Mouse (Mus musculus) liver, adult 2 months (tissue): Measurements from ENCODE around the gene Lats1.

ENCODE experiments used
- CTCF ChIP-seq: fragments of 200-500 bp; IDR thresholded peaks from 2 replicates; pipeline ENCODE4 v1.5.1; 2011; ENCODE audit warnings: low read depth, low read length, control low read depth
- POLR2A ChIP-seq: fragments of 200-500 bp; IDR thresholded peaks from 2 replicates; pipeline ENCODE4 v1.6.1; 2011; ENCODE audit warnings: low read length, control low read depth; ENCODE audit not compliant: insufficient read depth; ENCODE audit errors: extremely low read depth

DNA sequence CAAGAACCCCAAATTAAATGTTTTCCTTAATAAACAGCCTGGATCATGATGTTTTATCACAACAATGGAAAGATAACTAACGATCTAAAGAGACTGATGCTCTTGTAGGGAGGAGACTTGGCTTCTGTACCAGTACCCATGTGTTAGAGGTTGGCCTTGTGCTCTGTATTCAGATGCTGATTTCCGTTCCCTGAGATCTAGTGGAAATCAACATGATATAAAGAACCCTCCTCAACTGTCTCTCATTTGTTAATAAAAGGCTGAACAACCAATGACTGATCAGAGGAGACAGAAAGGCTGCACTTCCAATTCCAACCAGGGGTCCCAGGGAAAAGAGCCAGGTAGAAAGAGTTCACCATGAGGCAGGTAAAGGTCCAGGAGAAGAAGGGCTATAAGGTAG is 35.1 kb upstream of the Lats1 start:
- no peak for TF ChIP-seq CTCF
- no peak for TF ChIP-seq POLR2A
